Mouse (Mus musculus) R1 (cell line): ENCODE measurements at regions not wholly inside any gene's neighbourhood (a gene's known extent, or its start where the extent isn't known, plus 50 kb on each side); places are given as distances from the start of the nearest gene placed in this dataset.

ENCODE experiments used
- DNase-seq: peaks from one replicate; pipeline ENCODE4 v3.0.0-alpha.2; 2018; ENCODE audit warnings: low read depth, low spot score

GRCm38 (mm10) chr5:5956716-5957115 is 207.6 kb upstream of the Steap1 start:
- DNase-seq, result peak; percentile 3

GRCm38 (mm10) chr5:5955783-5956182 is 206.7 kb upstream of the Steap1 start:
- no peak for DNase-seq

- DNase-seq, result no peak
Observed at GRCm38 (mm10) chr5:5925796-5926195, 176.7 kb upstream of the Steap1 start.

- no peak for DNase-seq
Observed at GRCm38 (mm10) chr5:5916427-5916826, 167.3 kb upstream of the Steap1 start.

DNA sequence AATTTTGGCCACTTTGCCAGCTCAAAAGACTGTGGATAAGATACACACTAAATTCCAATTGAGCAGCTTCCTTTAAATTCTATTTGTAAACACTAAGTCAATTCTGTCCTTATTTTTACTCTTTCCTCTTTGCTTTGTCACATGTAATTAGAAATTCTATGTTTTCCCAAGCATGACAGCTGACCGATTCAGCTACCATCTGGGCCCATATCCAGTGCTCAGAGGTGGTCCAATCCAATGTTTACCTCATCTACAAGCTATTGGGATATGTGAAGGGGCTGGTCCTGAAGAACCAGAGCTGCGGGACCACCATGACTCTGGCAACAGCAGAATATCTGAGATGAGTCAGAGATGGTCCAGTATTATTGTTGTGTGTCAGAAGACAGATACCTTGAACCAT is 140.2 kb upstream of the Steap1 start:
- no peak for DNase-seq

GRCm38 (mm10) chr5:5873425-5873824 is 124.3 kb upstream of the Steap1 start:
- no peak for DNase-seq

- DNase-seq, result no peak
Observed at GRCm38 (mm10) chr5:5856146-5856724, 107.1 kb upstream of the Steap1 start.

DNA sequence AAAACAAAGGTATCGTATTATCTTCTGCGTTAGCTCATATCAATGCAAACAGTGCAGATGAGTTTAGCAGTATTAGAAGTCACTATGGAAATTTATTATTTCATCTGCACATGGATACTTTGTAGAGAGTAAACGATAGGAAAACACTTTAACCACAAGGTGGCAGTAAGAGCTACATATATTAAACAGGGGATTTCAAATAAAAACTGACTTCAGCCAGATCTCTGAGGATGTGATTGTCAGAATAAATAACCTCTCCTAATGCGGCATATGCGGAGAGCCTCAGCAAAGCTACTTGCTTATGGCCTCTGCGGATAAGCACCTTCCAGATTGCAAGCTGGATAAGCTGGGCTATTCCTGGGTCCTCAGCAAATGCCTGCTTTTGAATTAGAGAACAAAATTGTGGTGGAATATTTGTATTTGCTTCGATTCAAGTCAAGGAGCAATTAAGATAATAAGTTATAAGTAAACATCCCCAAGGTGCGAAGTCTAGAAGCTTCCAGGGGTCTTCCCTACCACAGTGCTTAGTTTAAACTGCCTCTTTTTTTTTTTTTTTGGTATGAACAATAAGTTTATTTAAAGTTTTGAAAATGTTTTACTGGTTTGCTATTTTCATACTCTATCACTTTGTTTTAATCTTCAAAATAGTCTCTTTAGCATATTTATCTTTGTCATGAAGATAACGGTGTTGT is 96.8 kb upstream of the Steap1 start:
- peak; percentile 37 for DNase-seq

- DNase-seq, result no peak
Observed at GRCm38 (mm10) chr5:5844312-5844711, 95.2 kb upstream of the Steap1 start.

- DNase-seq, result no peak
Observed at GRCm38 (mm10) chr5:5838767-5839166, 89.6 kb upstream of the Steap1 start.

DNA sequence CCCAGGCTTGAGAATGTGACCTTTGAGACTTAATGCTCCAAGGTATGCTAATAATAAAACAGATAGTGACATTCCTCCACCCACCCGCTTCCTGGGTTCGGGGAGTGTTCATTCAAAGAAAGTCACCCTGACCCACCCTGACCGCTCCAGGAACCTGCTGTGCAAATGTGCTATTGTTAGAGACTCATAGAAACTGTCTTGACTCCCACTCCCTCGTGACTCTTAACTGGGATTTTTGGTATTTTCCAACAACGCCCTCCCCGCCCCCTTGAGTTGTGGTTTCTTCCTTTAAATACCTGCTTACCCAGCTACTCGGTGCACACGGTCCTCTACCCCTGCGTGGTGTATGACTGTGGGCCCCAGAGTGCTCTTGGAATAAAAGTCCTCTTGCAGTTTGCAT is 73.5 kb upstream of the Steap1 start:
- DNase-seq, result peak; percentile 61
